Comparison of ENCODE assay signal across 23 mouse cellular contexts in genomic region chr1:178506938-178507337, GRCm38 (mm10). TPM values are rescaled to one million over a fixed set of nuclear protein-coding genes. Genes with fewer than 3 reads are reported as not detected.
DNase-seq lines count a peak whose midpoint lies in the region; ATAC-seq and TF ChIP-seq lines count a peak whose summit lies in the region.
"Had no signal": no experiment of that assay in that cellular context is flagged by ENCODE, and none has a peak within 500 bp of the region (broad histone marks: within the 10 kb centered on the region; RNA-seq: fewer than 3 reads in every experiment).

No protein-coding gene starts in this region.

- no peak overlapping the region for H3K9ac ChIP-seq in ES-Bruce4 (ENCODE audit: low read depth, poor library complexity, severe bottlenecking)
- H3K9ac ChIP-seq in ES-E14 (ENCODE audit: insufficient read depth, low read depth, low read length, poor library complexity, severe bottlenecking) = no peak overlapping the region
- H3K9ac ChIP-seq in forebrain, embryonic 14.5 days (ENCODE audit: low read length) = no peak overlapping the region
- H3K9ac ChIP-seq: embryonic facial prominence, embryonic 12.5 days; forebrain, embryonic 13.5 days had no signal

- H3K9me3 ChIP-seq in ES-Bruce4 (replicated peaks; ENCODE audit: control insufficient read depth, insufficient read depth, low read length, poor library complexity, severe bottlenecking) (no peaks in the 10 kb centered on the region), ES-E14 (ENCODE audit: control insufficient read depth, insufficient read depth, low read depth, low read length) (no peaks in the 10 kb centered on the region)
- H3K9me3 ChIP-seq in forebrain, embryonic 14.5 days (replicated peaks; ENCODE audit: control insufficient read depth, low read length) = no peaks in the 10 kb centered on the region
- H3K9me3 ChIP-seq: embryonic facial prominence, embryonic 10.5 days; embryonic facial prominence, embryonic 12.5 days; forebrain, embryonic 13.5 days had no signal

- peak; percentile 68 for DNase-seq in heart, adult 11 months
- no peak for DNase-seq in heart, postnatal 14 days
- DNase-seq in ES-E14 (ENCODE audit: low read depth, low spot score) (no peak), ZHBTc4 (ENCODE audit: low read depth, low spot score) (peak; percentile 66)
- DNase-seq in left cerebral cortex, postnatal 10 days (ENCODE audit: extremely low spot score in 1 of 2, low spot score in 2 of 2) = no peak
- DNase-seq in forebrain, embryonic 14.5 days (ENCODE audit: low spot score) = no peak
- DNase-seq in adrenal gland, adult (ENCODE audit: inconsistent age in 2 of 2, low spot score in 1 of 2) = no peak
- DNase-seq: adrenal gland, adult 8-10 months; adrenal gland, postnatal 14 days; adrenal gland, postnatal 36 days; B cell, adult 2 months; cerebellum, adult 11-12 months; cerebellum, adult 2 months; cerebellum, adult 9-10 months; cerebellum, postnatal 10 days; cerebellum, postnatal 25 days had no signal

- 94% methylated on average over 8 of the region's 8 CpGs for WGBS in forebrain, embryonic 14.5 days

- TF ChIP-seq CTCF in ES-Bruce4 (IDR thresholded peaks at IDR 0.05; ENCODE audit: low read depth, low read length) = no peak

- no peak overlapping the region for H3K4me2 ChIP-seq in forebrain, embryonic 14.5 days (ENCODE audit: low read length)
- H3K4me2 ChIP-seq: embryonic facial prominence, embryonic 12.5 days; forebrain, embryonic 13.5 days had no signal

- H3K36me3 ChIP-seq in ES-Bruce4 (ENCODE audit: control insufficient read depth, insufficient read depth, low read length, poor library complexity, severe bottlenecking) = no peaks in the 10 kb centered on the region
- no peaks in the 10 kb centered on the region for H3K36me3 ChIP-seq in ES-E14 (ENCODE audit: control insufficient read depth, insufficient read depth, low read length, poor library complexity, severe bottlenecking)
- H3K36me3 ChIP-seq in forebrain, embryonic 14.5 days (ENCODE audit: control insufficient read depth, insufficient read depth, low read length) = no peaks in the 10 kb centered on the region
- H3K36me3 ChIP-seq: embryonic facial prominence, embryonic 10.5 days; embryonic facial prominence, embryonic 12.5 days had no signal

- H3K4me1 ChIP-seq in ES-Bruce4 (ENCODE audit: control insufficient read depth, insufficient read depth, low read length) (peaks cover 5% of the 10 kb centered on the region), ES-E14 (ENCODE audit: control insufficient read depth in 2 of 2, insufficient read depth in 2 of 2, low read length in 2 of 2, poor library complexity in 1 of 2) (0 out of 4 replicates have a peak, but pooled peaks cover 0 to 1% of the 10 kb centered on the region in 2 experiments)
- H3K4me1 ChIP-seq in forebrain, embryonic 14.5 days (ENCODE audit: control insufficient read depth, insufficient read depth, low read length) = no peaks in the 10 kb centered on the region
- H3K4me1 ChIP-seq: embryonic facial prominence, embryonic 10.5 days; embryonic facial prominence, embryonic 12.5 days; forebrain, embryonic 13.5 days had no signal

- no peak overlapping the region for H3K27ac ChIP-seq in ES-Bruce4 (ENCODE audit: insufficient read depth, low read length)
- H3K27ac ChIP-seq in ES-E14 (ENCODE audit: insufficient read depth, low read depth, low read length, poor library complexity, severe bottlenecking) = no peak overlapping the region
- no peak overlapping the region for H3K27ac ChIP-seq in forebrain, embryonic 14.5 days (ENCODE audit: low read depth, low read length)
- H3K27ac ChIP-seq: embryonic facial prominence, embryonic 10.5 days; embryonic facial prominence, embryonic 12.5 days; forebrain, embryonic 13.5 days had no signal

- ATAC-seq in forebrain, embryonic 14.5 days = no peak
- ATAC-seq: CD4-positive, CD25-positive, alpha-beta regulatory T cell, adult 4 months; forebrain, embryonic 13.5 days; forebrain, embryonic 16.5 days had no signal

- TF ChIP-seq POLR2A in ES-Bruce4 (IDR thresholded peaks at IDR 0.05; ENCODE audit: insufficient read depth, low read length) = no peak

- intact Hi-C loops in heart, postnatal 14 days (cut with DNase I) = no loop called here
- intact Hi-C loops in left cerebral cortex, postnatal 10 days (cut with DNase I) = no loop called here

- H3K4me3 ChIP-seq in ES-Bruce4 (ENCODE audit: low read depth, low read length) (no peak overlapping the region), ES-E14 (ENCODE audit: insufficient read depth in 1 of 2, low read depth in 1 of 2, low read length in 2 of 2, poor library complexity in 1 of 2, severe bottlenecking in 1 of 2) (no peak overlapping the region)
- H3K4me3 ChIP-seq in forebrain, embryonic 14.5 days (ENCODE audit: low read depth, low read length) = no peak overlapping the region
- H3K4me3 ChIP-seq: embryonic facial prominence, embryonic 10.5 days; embryonic facial prominence, embryonic 12.5 days; forebrain, embryonic 13.5 days had no signal

- no peaks in the 10 kb centered on the region for H3K27me3 ChIP-seq in ES-Bruce4 (ENCODE audit: control insufficient read depth, insufficient read depth, low read length, poor library complexity, severe bottlenecking)
- no peaks in the 10 kb centered on the region for H3K27me3 ChIP-seq in forebrain, embryonic 14.5 days (replicated peaks; ENCODE audit: control insufficient read depth, insufficient read depth, low read length)
- H3K27me3 ChIP-seq: CH12.LX; embryonic facial prominence, embryonic 12.5 days; forebrain, embryonic 13.5 days had no signal

- 0 out of 2 replicates have a peak, but pooled peaks have one; percentile 24 for TF ChIP-seq EP300 in ES-Bruce4 (IDR thresholded peaks at IDR 0.05; ENCODE audit: insufficient read depth, low read depth, low read length)

- in situ Hi-C loops in ES-E14 (cut with MboI; ENCODE audit: low sequenced_read_pairs in 2 of 2, unreplicated experiment in 2 of 2) = no loop called here

TF ChIP-seq in ES-E14, 5 proteins besides CTCF, POLR2A, EP300 and RAD21:
- no peak for TF ChIP-seq ZNF384 (IDR thresholded peaks at IDR 0.05; ENCODE audit: low read depth, low read length)
- no peak for TF ChIP-seq ZC3H11A (IDR thresholded peaks at IDR 0.05; ENCODE audit: borderline replicate concordance, low read depth, low read length)
- TF ChIP-seq HCFC1 (IDR thresholded peaks at IDR 0.05; ENCODE audit: borderline replicate concordance, insufficient read depth, low read length) = no peak
- TF ChIP-seq MAFK (IDR thresholded peaks at IDR 0.05; ENCODE audit: insufficient read depth, low read depth, low read length) = peak; percentile 93

RNA-seq across cellular contexts. Expression of gene Kif26b, which starts 22.0 kb away (rescaled TPM):
- total RNA-seq in heart, postnatal 14 days (2021) = 1 to 10 TPM; 4.5 to 5.9 TPM
- polyA plus RNA-seq in ES-Bruce4 (2011; ENCODE audit: insufficient read depth, insufficient read length, low read depth, missing spikeins) = 0.31 and 0.41 TPM in 2 replicates
- 0.48 and 0.94 TPM in 2 replicates for total RNA-seq in ES-E14 (2012; rRNA removed)
- 10 to 100 TPM; 16.3 to 18.8 TPM for total RNA-seq in left cerebral cortex, postnatal 10 days (2021)
- 2.7 and 3.8 TPM in 2 replicates for polyA plus RNA-seq in forebrain, embryonic 14.5 days (2014; fragmentation: Nextera tagmentation; extraction: Ambion mirVana)
- total RNA-seq: CH12.LX had no signal

Comparison
In these comparisons a context has a peak if more than half of its experiments do, and no peak if none do; other contexts are left out.
1. DNase-seq: peak in heart, adult 11 months (single experiment) and ZHBTc4 (single experiment); none in heart, postnatal 14 days (0 of 2), ES-E14 (single experiment), left cerebral cortex, postnatal 10 days (0 of 2), forebrain, embryonic 14.5 days (single experiment) and adrenal gland, adult (0 of 2).